Mouse (Mus musculus): ENCODE measurements around the gene Ccdc97.

Gene Ccdc97

DNA sequence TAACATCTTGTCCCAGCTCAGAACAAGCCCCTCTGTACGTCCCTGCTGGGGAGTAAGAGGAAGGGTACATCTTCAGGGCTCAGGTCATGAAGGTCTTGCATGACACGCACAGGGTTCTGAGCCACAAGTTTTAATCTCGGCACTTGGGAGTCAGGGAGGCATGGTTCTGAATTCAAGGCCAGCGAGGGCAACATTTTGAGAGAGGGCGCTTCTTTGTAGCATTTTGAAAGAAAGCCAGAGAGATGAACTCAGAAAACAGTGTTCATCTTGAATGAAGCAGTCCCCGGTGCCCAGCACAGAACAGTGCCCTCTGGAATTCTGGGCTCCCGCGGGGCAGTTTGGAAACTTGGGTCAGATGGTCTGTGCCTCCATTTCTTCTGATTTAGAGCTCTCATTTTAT, 52.5 kb downstream of the Ccdc97 start:
- no peak for DNase-seq (ENCODE audit: low spot score)
